Mouse (Mus musculus) heart, embryonic 11.5 days (tissue): ENCODE results near the gene Kitl. TPM values are rescaled to one million over a fixed set of nuclear protein-coding genes. Genes with fewer than 3 reads are reported as not detected.

Experiments used
- ATAC-seq: fragments of 200-750 bp; cut with Nextera tagmentation; replicated peaks from 2 replicates; pipeline ENCODE4 v1.8.0; 2017; ENCODE audit warnings: moderate library complexity; ENCODE audit not compliant: insufficient number of reproducible peaks, low FRiP score, low TSS enrichment
- H3K27ac ChIP-seq: fragments of 300-500 bp; sonication (generic); 2 replicates; pipeline ENCODE4 v1.5.1; 2014; ENCODE audit warnings: mild to moderate bottlenecking, low read depth, low read length
- H3K27me3 ChIP-seq: fragments of 300-500 bp; sonication (generic); 2 replicates; pipeline ENCODE4 v1.6.1; 2014; ENCODE audit warnings: mild to moderate bottlenecking, low read length, mixed read lengths; ENCODE audit not compliant: control insufficient read depth, insufficient read depth
- H3K36me3 ChIP-seq: fragments of 300-500 bp; sonication (generic); 2 replicates; pipeline ENCODE4 v1.6.1; 2014; ENCODE audit warnings: mild to moderate bottlenecking, low read length, moderate library complexity, mixed read lengths; ENCODE audit not compliant: control insufficient read depth, insufficient read depth
- H3K4me1 ChIP-seq: fragments of 300-500 bp; sonication (generic); 2 replicates; pipeline ENCODE4 v1.6.1; 2014; ENCODE audit warnings: low read length; ENCODE audit not compliant: control insufficient read depth, insufficient read depth
- H3K4me2 ChIP-seq: fragments of 300-500 bp; sonication (generic); 2 replicates; pipeline ENCODE4 v1.6.1; 2014; ENCODE audit warnings: mild to moderate bottlenecking, moderate library complexity
- H3K4me3 ChIP-seq: fragments of 300-500 bp; sonication (generic); 2 replicates; pipeline ENCODE4 v1.5.1; 2014; ENCODE audit warnings: low read depth, low read length
- H3K9ac ChIP-seq: fragments of 300-500 bp; sonication (generic); 2 replicates; pipeline ENCODE4 v1.6.1; 2014; ENCODE audit warnings: mild to moderate bottlenecking, low read depth, low read length, moderate library complexity
- H3K9me3 ChIP-seq: fragments of 300-500 bp; sonication (generic); replicated peaks from 2 replicates; pipeline ENCODE4 v1.6.1; 2016; ENCODE audit warnings: low read length; ENCODE audit not compliant: control insufficient read depth
- WGBS: fragments of 180-500 bp; shearing (Covaris S2); extraction: QIAGEN DNeasy Blood & Tissue Kit; methylation state at CpG from one replicate; pipeline ENCODE4 v1.1.7; 2014; ENCODE audit not compliant: insufficient replicate concordance; 5-methylcytosine and 5-hydroxymethylcytosine counted together
- polyA plus RNA-seq: library from polyadenylated mRNA; unstranded; fragments of >200 nt; fragmentation: Nextera tagmentation; extraction: Ambion mirVana; gene quantifications from 2 replicates; pipeline ENCODE4 v1.2.1, GENCODE M21; 2014

The Kitl gene
- polyA plus RNA-seq, 1 experiment from 2014 or later: 15.2 TPM

DNA sequence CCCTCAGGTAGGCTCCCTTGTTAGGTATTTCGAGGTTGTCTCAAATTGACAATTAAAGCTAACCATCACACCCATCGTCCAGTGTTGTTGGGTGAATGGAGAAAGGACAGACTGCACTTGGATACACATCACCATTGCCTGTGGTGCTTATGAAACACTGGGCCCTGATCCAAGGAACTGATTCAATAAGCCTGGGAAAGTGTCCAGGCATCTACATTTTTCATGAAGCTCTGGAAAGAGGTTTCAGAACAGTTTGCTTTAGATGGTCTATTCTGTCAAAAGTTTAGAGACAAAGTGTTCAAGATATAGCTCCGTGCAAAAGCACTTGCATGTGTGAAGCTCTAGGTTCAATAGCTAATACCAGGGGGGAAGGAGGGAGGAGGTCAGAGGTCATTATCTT is 38.6 kb downstream of the Kitl start:
- no peaks in the 10 kb centered on the region for H3K36me3 ChIP-seq
- WGBS: 87% methylated on average over 3 of the region's 3 CpGs
- no peak overlapping the region for H3K9ac ChIP-seq
- no peak for ATAC-seq
- no peaks in the 10 kb centered on the region for H3K27me3 ChIP-seq
- no peaks in the 10 kb centered on the region for H3K9me3 ChIP-seq
- no peak overlapping the region for H3K27ac ChIP-seq
- H3K4me1 ChIP-seq: no peaks in the 10 kb centered on the region
- no peak overlapping the region for H3K4me2 ChIP-seq
- no peak overlapping the region for H3K4me3 ChIP-seq

DNA sequence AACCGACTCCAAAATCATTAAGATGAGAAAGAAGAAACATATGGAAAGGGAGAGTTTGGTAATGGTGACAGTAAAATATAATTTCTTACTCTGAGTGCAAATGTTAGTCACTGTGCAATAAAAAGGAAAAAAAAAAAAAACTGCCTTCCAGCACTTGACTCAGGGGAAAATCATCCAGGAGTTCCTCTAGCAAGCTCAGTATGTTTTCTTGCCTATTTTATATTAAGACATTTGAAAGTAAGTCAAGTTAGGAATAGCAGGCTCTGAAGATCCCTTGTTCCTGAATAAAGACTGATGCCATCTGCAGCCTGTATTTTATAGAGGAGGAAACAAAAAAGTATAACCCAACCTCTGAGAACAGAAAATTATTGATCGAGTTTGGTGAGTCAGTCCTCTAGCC is 39.7 kb downstream of the Kitl start:
- no peaks in the 10 kb centered on the region for H3K36me3 ChIP-seq
- H3K4me2 ChIP-seq: no peak overlapping the region
- H3K9me3 ChIP-seq: no peaks in the 10 kb centered on the region
- no peaks in the 10 kb centered on the region for H3K27me3 ChIP-seq
- H3K27ac ChIP-seq: no peak overlapping the region
- ATAC-seq: no peak
- 89% methylated on average over 2 of the region's 2 CpGs for whole genome bisulfite sequencing
- H3K4me3 ChIP-seq: no peak overlapping the region
- no peaks in the 10 kb centered on the region for H3K4me1 ChIP-seq
- no peak overlapping the region for H3K9ac ChIP-seq

DNA sequence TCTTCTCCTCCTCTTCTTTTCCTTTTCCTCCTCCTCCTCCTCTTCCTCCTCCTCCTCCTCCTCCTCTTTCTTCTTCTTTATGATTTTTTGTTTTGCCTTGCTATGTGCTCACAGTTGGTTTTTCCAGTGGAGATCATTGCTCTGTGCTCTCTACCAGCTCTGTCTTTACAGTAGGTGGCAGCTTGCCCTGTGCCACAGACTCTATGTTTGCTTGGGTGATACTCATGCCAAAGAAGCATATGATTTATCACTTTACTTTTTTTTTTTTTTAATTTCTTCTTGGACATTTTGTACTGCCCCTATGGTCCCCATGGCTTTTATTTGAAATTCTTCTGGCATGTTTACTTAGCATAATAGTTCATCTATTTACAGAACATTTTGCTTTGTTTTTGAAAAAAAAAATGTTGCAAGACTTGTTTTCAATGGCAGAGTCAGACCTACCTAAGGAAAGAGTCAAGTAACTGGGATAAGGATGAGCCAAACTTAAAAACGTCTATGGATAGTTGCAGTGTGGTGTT is 41.7 kb downstream of the Kitl start:
- WGBS: 78% methylated on average over 1 of the region's 1 CpGs
- ATAC-seq: no peak

DNA sequence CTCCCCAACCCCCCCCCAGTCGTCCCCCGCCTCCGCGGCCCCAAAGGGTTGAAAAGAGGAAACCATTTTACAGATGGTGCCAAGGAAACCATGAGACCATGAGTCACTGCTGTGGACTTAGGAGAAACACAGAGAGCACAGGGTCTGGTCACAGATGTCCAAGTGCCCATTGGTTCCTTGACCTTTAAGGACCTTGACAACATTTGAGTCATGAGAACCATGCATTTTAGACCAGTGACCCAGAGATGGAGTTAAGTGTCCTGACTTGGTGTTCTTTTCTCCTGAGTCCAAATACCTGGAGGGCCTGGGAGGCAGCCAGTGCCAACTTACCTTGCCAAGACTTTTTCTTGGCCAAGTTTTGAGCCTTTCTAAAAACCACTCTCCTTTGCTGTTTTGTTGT is 43.9 kb downstream of the Kitl start:
- H3K4me2 ChIP-seq: no peak overlapping the region
- H3K27me3 ChIP-seq: no peaks in the 10 kb centered on the region
- WGBS: 83% methylated on average over 4 of the region's 4 CpGs
- no peaks in the 10 kb centered on the region for H3K9me3 ChIP-seq
- no peak overlapping the region for H3K4me3 ChIP-seq
- H3K27ac ChIP-seq: no peak overlapping the region
- H3K36me3 ChIP-seq: no peaks in the 10 kb centered on the region
- H3K4me1 ChIP-seq: no peaks in the 10 kb centered on the region
- ATAC-seq: no peak
- no peak overlapping the region for H3K9ac ChIP-seq

More for the DNA sequence above, 41.7 kb downstream of the Kitl start:
- no peaks in the 10 kb centered on the region for H3K36me3 ChIP-seq
- no peaks in the 10 kb centered on the region for H3K4me1 ChIP-seq
- H3K9me3 ChIP-seq: no peaks in the 10 kb centered on the region
- H3K4me3 ChIP-seq: no peak overlapping the region
- H3K27me3 ChIP-seq: no peaks in the 10 kb centered on the region
- H3K27ac ChIP-seq: no peak overlapping the region
- no peak overlapping the region for H3K4me2 ChIP-seq
- H3K9ac ChIP-seq: no peak overlapping the region

DNA sequence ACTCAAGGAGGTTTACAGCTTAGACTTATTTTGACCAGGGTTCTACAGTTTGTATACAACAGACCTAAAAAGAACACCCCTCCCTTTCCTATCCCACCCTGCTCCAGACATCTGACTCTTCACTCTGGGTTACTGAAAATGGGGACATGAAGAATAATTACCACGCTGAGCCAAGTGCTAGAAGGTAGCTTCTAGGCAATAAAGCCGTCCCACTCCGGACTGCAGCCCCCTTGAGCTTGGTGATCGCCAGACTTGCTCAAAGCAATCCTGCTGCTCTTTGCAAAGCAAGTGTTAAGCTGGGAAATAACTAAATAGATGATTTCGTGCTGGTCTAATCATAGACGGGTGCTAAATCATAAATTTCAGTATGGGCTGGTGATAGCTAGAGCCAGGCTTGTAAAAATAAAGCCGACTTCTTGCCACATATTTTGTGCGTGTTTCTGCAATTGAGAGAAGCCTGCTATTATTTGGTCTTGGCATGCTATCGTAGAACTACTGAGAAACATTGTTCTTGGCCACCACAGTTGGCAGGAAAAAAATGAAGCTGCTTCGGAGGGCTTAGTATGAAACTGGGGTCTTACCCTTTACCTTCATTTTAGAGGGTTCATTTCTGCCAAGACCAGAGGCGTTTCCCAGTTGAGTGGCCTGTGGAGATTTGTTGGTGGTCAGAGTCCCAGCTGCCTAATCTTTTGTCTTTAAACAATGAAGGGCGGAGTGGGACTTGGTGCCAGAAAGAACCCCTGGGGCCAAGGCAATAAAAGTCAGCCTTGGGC is 50.3 kb downstream of the Kitl start:
- 72% methylated on average over 12 of the region's 12 CpGs for WGBS
- no peak for ATAC-seq
- Histone ChIP-seq H3K27me3 (no peaks in the 10 kb centered on the region), H3K9me3 (no peaks in the 10 kb centered on the region), H3K4me2 (no peak overlapping the region), H3K9ac (no peak overlapping the region), H3K27ac (no peak overlapping the region), H3K4me3 (no peak overlapping the region), H3K4me1 (no peaks in the 10 kb centered on the region), H3K36me3 (no peaks in the 10 kb centered on the region)

DNA sequence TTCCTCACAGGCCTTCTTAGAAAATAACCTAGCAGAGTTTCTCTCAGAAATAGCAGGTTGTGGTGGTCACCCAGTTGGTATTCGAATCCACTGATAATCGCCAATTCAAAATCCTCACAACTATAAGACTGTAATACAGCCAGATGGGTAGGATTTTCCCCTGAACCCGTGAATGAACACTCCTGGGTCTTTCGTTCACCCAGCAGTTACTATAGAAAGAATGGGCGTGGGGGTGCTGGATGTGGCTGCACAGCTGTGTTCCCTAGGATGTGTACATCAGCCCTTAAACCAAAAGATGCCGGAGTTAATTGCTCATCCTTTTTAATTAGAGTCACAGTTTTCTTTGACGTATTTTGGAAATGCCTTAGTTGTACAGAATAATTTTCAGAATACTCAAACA is 50.9 kb downstream of the Kitl start:
- 79% methylated on average over 7 of the region's 7 CpGs for WGBS
- Histone ChIP-seq H3K4me3 (no peak overlapping the region), H3K9ac (no peak overlapping the region), H3K4me1 (no peaks in the 10 kb centered on the region), H3K27ac (no peak overlapping the region), H3K36me3 (no peaks in the 10 kb centered on the region), H3K27me3 (no peaks in the 10 kb centered on the region), H3K9me3 (no peaks in the 10 kb centered on the region), H3K4me2 (no peak overlapping the region)
- ATAC-seq: no peak

DNA sequence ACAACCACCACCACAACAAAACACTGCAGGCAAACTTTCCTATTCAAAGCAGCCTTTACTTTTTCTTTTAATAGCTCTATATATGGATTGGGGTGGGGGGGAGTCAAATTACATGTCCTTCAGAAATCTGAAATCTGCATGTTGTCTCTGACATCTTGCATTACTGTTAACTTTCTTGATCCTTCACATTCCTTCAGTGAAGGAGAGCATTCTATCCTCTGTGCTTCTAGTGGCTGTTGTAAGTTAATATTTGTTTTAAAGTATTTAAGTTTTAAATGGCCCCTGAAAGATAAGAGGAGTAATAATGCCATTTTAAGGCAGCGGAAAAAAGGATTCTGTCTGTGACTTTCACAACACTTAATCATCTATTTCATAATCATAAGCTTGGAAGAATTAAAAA is 57.2 kb downstream of the Kitl start:
- no peak overlapping the region for H3K4me3 ChIP-seq
- H3K36me3 ChIP-seq: no peaks in the 10 kb centered on the region
- H3K4me2 ChIP-seq: no peak overlapping the region
- no peak for ATAC-seq
- no peaks in the 10 kb centered on the region for H3K4me1 ChIP-seq
- no peak overlapping the region for H3K9ac ChIP-seq
- H3K9me3 ChIP-seq: no peaks in the 10 kb centered on the region
- no peaks in the 10 kb centered on the region for H3K27me3 ChIP-seq
- no peak overlapping the region for H3K27ac ChIP-seq
- 78% methylated on average over 1 of the region's 1 CpGs for WGBS

DNA sequence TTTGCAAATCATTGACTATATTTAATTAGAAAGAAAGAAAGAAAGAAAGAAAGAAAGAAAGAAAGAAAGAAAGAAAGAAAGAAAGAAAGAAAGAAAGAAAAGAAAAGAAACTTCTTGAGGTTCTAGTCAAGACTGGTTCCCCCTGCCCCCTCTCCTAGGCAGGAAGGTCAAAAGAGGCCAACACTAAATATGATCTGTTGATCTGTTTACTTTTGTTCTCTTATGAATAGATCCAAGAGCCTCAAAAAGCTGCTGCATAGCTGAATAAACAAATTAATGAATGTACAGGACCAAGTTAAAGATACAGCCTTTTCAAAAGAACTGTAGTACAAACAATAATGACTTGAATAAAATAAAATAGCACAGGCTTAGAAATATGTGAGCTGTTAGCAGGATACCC is 57.7 kb downstream of the Kitl start:
- ATAC-seq: no peak
- no peak overlapping the region for H3K4me3 ChIP-seq
- no peak overlapping the region for H3K9ac ChIP-seq
- H3K9me3 ChIP-seq: no peaks in the 10 kb centered on the region
- H3K4me2 ChIP-seq: no peak overlapping the region
- no peaks in the 10 kb centered on the region for H3K36me3 ChIP-seq
- H3K4me1 ChIP-seq: no peaks in the 10 kb centered on the region
- no peaks in the 10 kb centered on the region for H3K27me3 ChIP-seq
- no peak overlapping the region for H3K27ac ChIP-seq

DNA sequence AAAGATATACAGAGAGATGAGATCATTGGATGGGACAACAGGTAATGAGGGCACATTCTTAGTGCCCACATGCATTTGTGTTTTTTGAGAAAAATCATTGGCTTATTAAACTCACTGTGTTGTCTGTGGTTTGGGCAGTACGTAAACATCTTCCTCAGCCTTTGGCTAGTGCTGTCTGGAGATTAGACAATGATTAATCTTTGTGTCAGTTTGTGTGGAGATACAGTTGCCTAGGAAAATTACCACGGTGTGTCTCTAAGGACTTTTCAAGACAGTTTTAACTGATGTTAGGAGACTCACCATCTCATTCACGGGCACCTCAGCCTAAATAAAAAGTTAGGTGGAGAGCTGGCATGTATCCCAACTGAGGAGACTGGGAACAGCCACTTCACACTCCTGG is 85.7 kb downstream of the Kitl start:
- ATAC-seq: no peak
- Histone ChIP-seq H3K4me3 (no peak overlapping the region), H3K36me3 (no peaks in the 10 kb centered on the region), H3K27me3 (no peaks in the 10 kb centered on the region), H3K27ac (no peak overlapping the region), H3K4me2 (no peak overlapping the region), H3K9ac (no peak overlapping the region), H3K4me1 (no peaks in the 10 kb centered on the region), H3K9me3 (no peaks in the 10 kb centered on the region)
- WGBS: 49% methylated on average over 3 of the region's 3 CpGs
